Mouse (Mus musculus) T-helper 17 cell (primary cell): ENCODE results near the gene Kcnt2.

Source experiments
- in situ Hi-C, 2 experiments: fragments of 300-600 bp; cut with MboI, MseI; formaldehyde crosslinking; loops; 1 replicate in 1 of 2; 2 replicates in 1 of 2; pipeline ENCODE4 v1.15.1; 2025; ENCODE audit warnings: high pct_unique_total_duplicates in 2 of 2

Gene Kcnt2

DNA sequence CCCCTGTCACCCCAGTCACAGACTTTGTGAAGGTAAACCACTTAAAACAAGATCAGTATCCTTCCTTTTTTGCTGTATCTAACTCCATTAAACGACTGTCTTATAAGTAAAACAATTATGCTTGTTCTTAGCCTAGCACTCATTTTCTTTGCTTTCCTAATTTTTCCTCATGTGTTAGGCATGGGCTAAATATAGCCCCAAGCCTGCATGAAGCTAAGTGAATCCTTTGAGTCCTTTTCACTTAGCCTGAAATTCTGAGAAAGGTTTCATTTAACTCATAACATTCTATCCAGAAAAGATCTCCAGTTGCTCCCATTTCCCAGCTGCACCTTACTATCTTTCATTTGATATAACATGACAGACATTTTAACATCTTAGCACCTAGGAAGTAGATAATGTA, 127.6 kb downstream of the Kcnt2 start:
- in situ Hi-C loops, result no loop called here

DNA sequence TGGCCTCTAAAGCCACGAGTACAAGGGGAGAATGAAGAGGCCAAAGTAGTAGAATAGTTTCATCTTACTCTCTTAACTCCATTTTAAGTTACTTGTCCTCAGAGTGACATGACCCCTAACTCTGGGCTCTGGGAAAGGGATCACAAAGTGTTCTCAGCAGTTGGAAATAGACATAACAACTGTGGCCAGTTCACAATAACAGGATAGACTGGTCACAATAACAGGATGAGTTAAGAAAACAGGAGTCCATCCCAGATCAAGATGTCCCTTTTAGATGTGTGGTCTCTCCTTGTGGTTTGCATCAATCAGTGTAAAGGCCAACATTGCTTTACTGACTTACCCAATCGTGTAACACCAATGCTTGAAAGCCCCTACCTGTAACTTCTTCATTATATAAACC, 132.8 kb downstream of the Kcnt2 start:
- in situ Hi-C loops, result no loop called here

DNA sequence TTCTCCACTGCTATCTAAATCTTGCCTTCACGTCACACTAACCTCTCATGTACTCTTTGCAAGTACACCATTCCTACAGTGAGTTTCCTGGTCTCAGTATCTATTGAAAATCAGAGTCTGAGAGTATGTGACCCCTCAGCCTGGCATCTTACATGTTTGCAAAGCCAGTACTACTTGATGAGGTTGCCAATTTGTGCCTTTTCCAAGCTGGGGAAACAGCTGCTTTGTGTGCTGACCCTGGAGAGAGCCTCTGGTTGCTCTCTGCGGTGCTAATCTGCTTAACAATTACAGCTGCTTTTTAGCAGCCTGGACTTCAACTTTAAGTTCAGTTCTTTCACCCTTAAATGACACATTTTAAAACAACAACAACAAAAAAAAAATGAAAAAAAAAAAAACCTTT, 133.6 kb downstream of the Kcnt2 start:
- in situ Hi-C loops, result no loop called here

DNA sequence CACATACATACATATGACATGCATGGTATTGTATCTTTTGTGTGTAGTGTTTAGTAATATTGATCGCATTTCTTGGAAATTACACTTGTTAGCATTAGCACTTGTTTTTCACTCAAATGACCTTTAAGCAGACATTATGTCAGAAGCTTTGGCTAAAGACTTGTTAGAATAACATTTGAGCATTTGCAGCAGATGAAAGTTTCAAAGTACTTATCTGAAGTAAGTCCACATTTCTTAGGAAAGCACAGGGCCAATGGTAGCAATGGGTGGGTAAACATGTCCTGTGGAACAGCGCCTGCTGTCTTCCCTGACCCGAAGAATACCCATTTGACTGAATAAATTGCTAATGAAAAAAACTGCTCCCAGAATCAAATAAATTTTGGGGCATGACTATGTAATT, 135.1 kb downstream of the Kcnt2 start:
- in situ Hi-C loops, result no loop called here

DNA sequence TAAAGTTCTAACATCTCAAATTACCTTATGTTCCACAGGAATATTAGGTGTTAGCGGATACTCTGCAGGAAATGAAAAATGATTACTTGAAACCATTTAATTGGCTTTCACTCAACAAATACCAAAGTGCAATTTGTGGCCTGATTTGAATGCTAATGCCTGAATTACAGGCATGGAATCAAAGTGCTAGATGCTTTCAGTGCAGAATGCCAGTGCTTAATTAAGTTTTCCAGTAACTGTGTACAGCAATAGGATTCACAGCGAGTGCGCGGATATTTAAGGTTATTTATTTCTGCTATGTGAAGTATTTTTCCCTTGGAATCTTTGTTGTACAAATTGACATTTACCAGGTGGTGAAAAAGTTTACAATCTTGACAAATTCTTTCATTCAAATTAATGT, 144.3 kb downstream of the Kcnt2 start:
- in situ Hi-C loops, result no loop called here

DNA sequence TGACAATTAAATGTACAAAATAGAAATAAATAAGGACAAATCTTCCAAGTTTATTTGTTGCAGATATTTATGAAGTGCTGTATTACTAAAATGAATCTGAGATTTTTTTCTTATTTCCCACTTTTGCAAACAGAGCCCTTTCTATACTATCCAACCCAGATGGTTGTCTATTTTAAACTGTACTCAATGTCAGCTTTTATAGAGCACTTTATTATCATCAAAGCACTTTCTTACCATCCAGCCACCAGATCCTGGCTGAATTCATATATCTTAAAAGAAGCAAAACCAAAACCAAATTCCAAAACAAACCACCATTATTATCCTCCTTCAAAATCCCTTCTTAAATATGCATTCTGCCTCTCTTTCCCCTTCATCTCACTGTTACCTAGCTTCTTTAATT, 151.8 kb downstream of the Kcnt2 start:
- in situ Hi-C loops, result no loop called here

DNA sequence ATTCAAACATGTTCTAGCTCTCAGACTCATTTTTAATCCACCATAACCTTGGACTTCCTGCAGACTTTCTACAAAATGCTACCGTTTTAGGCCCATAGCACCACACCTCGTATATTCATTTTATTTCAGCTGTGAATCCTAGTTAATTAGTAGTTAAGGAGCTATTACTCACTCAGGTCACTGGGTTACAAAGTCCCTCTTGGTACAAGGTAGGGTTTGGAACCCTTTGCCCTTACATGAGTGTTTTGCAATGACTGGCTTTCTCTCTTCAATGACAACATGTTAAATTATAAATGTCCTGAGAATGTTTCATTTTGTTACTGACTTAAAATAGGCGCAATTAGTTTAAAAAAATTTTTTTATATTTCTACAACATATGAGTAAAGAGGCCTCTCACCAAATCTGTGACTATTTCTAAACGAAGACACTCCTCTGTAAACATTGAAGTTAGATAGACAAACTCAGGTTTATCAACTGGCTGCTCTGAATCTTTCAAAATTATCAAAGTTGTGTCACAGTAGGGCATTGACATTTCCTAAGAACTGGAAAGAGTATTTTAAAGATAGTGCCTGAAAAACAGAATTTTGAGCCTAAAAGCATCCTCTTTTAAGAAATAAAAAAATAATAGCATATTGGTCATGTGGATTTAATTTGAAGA, 160.8 kb downstream of the Kcnt2 start:
- in situ Hi-C loops, result no loop called here

DNA sequence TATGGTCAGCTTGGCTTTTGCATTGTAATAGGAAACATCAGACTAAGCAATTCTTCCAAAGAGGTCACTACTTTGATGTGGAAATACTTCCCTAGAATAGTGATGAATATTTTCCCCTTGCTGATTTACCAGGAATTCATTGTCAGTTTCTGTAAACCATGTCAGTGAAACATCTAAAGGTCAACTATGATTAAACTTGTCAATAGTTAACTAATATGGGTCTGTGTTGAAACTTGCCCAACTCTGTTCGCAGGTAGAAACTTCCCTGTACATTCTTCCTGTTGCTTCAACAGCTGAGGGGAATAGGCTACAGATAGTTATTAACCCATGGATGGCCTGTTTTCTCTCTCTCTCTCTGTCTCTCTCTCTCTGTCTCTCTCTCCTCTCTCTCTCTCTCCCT, 169.8 kb downstream of the Kcnt2 start:
- in situ Hi-C loops, result no loop called here

DNA sequence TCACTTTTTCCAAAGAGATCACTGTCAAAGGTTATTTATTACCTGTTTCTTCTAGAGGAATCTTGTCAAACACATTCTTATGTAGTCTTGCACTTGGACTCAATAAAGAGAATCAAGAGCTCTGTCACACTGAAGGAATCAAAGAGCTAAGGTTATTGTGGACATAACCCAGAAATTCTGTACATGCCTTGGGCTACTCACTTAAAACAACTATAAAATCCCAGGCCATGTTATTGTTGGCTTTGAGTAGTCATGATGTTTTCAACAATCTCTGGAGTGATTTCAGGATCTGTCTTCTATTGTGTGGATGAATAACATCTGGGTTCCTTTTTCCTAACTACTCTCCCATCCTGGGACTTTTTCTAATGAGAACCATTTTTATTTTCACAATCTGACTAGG, 177.0 kb downstream of the Kcnt2 start:
- in situ Hi-C loops, result no loop called here

DNA sequence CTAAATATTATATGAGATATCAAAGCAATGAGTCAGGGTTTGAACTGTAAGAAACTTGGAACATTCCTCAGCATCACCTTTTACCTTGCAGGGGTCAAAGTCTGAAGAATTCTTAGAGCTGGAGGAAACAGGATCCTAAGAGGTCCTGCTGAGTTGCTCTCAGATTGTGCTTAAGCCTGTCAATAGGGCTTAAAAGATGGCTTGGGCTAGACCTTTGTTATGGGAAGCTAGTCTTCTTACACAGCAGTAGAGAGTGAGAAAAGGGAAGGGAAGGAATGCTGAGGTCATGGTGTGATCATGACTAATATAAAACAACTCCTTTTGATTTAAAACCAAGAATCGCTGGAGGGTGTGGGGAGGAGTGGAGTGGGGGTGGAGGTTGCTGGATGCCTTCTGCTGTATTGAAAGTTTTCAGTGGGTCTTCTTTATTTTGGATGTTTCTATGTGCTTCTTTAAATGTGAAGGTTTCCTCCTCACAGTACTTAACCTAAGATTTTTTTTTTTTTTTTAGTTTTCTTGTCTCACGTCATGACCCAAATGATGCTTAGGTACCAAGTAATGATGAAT, 183.4 kb downstream of the Kcnt2 start:
- in situ Hi-C loops, result no loop called here

DNA sequence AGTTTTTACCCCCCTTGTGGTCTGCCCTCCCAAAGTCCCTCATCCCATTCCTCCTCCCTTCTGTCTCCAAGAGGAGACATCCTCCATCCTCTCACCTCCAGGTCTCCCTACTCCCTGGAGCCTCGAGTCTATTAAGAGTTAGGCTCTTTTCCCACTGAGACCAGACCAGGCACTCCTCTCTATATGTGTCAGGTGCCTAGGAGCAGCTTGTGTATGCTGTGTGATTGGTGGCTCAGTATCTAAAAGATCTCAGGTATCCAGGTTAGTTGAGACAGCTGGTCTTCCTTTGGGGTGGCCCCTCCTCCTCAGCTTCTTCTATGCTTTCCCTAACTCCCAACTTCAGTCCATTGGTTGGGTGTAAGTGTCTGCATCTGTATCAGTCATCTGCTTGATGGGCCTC, 186.1 kb downstream of the Kcnt2 start:
- in situ Hi-C loops, result no loop called here

DNA sequence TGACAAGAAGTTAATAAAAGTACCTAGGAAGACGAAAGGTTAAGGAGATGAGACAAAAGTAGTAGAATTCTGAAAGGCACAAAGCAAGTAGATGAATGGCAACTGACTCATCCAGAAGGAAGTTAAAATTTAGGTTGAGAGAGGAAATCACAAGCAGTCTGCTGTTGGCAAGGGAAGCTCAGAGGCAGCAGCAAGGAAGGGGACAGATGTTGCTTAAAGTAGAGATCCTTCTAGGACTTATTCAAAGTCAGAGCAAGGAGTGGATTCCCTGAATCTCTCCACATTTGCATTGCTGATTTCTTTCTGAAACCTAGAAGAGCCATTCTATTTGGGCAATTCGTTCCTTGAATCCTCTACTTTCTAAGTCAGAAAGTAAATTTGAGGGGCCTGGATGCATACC, 188.8 kb downstream of the Kcnt2 start:
- in situ Hi-C loops, result no loop called here

DNA sequence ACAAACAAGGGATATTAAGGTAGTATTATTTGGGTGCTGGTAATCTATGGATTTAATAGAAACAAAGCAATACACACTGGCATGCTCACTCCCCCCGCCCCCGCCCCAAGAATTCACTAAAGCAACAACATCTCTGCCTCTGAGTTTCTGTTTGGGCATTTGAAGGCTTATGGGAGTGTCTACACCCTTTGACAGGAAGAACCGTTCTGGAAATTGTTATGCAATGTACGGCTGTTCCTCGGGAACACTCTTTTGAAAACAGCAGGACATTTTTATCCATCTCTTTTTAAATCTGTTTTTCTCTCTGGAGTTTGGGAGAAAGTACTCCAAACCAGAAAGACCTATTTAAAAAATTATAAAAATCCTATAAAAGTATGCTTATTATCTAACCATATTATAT, 192.2 kb downstream of the Kcnt2 start:
- in situ Hi-C loops, result no loop called here

DNA sequence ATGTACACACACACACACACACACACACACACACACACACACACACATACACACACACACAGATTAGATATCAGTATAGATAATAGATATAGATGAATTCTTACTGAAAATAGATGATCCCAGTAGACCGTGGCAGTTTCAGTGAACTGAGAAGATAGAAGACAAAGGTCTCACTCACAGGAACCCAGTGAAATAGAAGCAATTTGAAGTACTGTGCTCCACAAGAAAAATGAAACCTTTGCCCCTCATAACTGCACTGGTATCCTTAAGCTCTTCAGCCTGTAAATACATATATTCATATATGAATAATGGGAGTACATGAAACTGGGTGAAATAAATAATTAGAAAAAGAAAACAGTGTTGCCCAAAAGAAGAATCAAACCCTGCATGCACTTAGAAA, 197.9 kb downstream of the Kcnt2 start:
- in situ Hi-C loops, result no loop called here

DNA sequence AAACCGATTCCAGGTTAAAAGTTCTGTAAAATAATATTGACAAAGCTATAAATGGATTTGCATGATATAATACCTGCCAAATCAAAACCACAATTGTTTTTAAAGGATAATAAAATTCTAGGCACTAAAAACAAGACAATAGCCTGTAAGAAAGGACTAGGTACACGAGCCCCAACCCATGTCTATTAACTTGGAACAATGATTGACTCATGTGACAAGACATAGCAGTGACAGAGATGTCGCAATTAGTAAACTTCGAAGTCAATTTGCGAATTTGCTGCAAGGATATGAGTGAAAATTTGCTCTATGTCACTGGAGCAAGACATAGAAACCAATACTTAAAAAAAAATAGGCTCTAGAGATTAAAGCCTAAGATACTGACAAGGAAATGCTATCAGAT, 198.4 kb downstream of the Kcnt2 start:
- in situ Hi-C loops, result no loop called here

DNA sequence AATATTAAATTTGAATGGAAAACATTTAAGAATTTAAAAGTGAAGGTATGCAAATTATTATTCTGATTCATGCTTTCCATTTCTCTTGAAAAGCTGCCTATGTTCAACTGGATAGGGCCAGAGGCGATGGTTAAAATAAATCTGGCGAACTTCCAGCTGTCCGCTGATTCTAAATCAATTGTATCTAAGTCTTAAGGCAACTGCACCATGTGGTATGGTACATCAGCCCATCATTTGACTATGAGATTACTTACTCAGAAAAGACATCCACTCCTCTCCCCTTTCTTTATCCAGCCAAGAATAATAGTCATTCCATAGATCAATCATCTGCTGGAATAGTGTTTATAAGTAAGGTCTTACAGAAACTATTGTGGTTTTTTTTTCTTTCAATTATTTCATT, 205.5 kb downstream of the Kcnt2 start:
- in situ Hi-C loops, result no loop called here

DNA sequence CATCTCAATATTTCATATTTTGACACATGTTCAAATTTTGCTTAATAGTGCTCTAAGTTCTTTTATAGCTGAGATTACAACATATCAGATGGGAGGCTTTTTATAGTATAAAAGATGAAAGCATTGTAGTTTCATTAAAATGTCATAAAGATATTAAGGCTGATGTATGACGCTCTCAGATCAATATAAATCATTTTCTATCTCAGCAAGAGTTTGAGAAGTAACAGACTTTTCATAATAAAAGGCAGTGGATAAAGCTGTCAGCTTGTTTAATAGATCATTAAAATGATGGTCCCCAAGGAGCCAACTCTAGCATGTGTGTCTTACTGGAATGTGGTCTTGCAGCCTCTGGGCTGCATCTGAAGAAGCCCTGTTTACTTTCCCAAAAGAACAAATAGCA, 206.0 kb downstream of the Kcnt2 start:
- in situ Hi-C loops, result no loop called here

DNA sequence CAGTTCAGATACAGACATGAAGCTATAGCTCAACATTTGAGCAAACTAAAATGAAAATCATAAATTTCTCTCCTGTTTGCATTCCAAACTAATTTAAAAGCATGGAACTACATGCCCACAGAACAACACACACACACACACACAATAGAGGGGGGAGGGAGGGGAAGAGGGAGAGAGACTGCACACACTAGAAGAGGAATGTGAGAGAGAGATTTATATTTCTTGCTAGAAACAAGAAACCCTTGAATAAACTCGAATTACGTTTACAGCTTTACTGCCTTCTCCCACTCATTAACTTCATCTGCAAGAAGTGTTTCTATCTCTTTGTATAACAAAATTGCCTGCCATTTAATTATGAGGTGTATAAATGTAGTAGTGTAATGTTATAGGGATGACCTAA, 209.9 kb downstream of the Kcnt2 start:
- in situ Hi-C loops, result no loop called here

DNA sequence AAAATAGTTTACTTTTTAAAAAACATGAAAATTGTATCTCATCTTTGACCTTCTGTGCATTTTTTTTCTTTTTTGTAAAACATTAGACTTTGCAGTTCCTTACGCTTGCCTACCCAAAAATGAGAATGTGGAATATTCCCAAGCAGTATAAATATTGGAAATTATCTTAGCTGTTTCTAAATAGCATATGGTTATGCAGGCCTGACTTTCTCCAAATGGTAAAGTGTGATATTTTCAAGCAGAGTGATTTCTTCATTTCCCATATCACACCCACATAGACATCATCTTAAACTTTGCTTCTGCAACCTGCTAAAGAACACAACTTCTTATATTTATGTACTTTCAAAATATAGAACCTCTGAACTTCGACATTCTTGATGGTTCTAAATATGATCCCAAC, 210.9 kb downstream of the Kcnt2 start:
- in situ Hi-C loops, result no loop called here

DNA sequence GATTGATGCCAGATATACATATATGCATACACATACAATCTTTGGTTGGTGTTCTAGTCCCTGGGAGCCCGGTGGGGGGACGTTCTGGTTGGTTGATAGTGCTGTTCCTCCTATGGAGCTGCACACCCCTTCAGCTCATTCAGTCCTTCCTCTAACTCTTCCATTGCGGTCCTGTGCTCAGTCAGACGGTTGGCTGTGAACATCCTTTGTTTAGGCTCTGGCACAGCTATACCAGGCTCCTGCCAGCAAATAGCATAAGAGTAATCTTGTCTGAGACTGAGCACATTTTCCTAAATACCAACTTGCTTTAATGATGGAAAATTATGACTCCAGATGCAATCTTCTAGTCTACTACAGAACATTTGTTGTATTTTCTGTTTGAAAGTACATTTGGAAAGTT, 222.4 kb downstream of the Kcnt2 start:
- in situ Hi-C loops, result no loop called here

DNA sequence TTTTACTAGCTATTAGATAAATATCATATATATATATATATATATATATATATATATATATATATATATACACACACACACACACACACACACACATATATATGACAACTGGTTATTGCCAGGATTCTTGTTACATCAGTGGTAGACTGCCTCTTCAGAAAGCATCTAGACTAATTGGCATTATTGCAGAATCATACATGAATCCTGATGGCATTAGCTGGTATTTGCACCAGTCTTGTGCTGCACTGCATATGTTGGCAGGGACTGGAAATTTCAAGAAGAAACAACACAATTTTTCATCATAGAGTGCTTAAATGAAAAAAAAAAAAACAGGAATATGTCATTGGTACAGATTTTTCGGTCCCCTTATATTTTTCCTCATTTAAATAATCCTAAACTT, 223.6 kb downstream of the Kcnt2 start:
- in situ Hi-C loops, result no loop called here

DNA sequence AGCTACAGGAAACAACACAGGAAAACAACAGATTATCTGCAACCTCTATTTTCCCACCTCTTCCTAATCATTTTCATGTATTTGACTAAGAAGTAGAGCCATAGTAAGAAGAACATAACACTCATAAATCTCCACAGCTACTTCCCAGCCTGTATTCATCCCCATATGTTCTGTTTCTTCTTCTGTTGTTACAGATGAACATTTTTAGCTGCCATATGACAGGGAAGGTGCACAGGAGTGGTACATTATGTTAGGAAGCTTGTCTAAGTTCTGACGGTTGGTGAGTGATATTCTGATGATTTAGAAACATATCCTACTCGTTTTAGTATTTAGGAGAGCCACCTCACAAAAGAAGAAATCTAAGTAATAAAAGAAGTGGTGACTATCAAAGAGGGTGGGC, 231.0 kb downstream of the Kcnt2 start:
- in situ Hi-C loops, result no loop called here

DNA sequence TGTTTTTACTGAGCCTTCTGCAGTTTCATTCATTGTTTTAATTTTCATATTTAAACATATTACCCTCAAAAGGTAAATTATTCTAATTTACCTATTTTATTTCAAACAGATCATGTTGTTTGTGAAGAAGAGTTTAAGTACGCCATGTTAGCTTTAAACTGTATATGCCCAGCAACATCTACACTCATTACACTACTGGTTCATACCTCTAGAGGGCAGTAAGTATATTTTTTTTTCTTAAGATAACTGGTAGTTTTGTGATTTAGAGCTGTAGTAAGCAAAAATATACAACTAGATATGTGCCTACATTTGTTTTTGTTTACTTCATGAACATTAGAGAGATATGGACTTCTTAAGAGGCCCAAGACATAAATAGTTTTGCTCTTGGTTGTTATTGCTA, 238.1 kb downstream of the Kcnt2 start:
- in situ Hi-C loops, result no loop called here

DNA sequence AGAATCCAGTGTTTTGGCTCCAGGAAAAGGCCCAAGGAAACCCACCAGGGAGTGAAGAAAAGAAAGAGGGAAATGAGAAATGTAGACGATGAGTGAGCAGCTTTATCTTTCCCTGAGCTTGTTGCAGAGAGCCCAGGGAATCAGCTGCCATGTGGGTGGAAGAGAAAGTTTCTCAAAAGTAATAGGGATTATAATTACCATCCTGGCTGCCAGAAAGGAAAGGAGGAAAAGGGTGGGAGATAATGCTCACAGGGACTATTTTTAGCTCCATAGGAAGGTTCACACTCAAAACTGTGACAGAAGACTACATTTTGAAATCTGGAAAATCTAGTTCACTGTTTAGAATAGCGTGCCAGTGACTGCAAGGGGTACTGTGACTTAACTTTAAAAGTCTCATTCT, 243.9 kb downstream of the Kcnt2 start:
- in situ Hi-C loops, result no loop called here
